Mouse (Mus musculus) layer of hippocampus, adult 8-10 months (tissue): Measurements from ENCODE around the gene Art3. TPM values are rescaled to one million over a fixed set of nuclear protein-coding genes. Genes with fewer than 3 reads are reported as not detected.
"Not testable (repeated sequence)": the region's sequence is repeated elsewhere in the genome, so short reads cannot be mapped to it uniquely, and the experiment has no call there.

Experiments used
- DNase-seq, 2 experiments: peaks; one replicate each; pipeline ENCODE4 v3.0.0; 2022; ENCODE audit warnings: low spot score in 2 of 2
- total RNA-seq, 4 experiments: library from RNA; stranded (reverse); gene quantifications; 2 replicates each; pipeline ENCODE4 v1.2.4; 2022

The Art3 gene
- total RNA-seq, 4 experiments from 2014 or later = 3.4 to 7.5 (median 5.8) TPM

GRCm38 (mm10) chr5:92336743-92337142 lies 5.1 kb downstream of the Art3 start:
- no peak for DNase-seq

- DNase-seq = no peak
These were observed 9.0 kb downstream of the Art3 start for GRCm38 (mm10) chr5:92340606-92341005.

- no peak for DNase-seq
These were observed 13.4 kb downstream of the Art3 start for GRCm38 (mm10) chr5:92345006-92345405.

- DNase-seq = no peak
These were observed 17.3 kb downstream of the Art3 start, which contains the start of gene Cxcl10 for GRCm38 (mm10) chr5:92348794-92349413. Gene Cxcl10 (minus strand): TSS chr5:92348889.

GRCm38 (mm10) chr5:92349731-92350130 lies 18.1 kb downstream of the Art3 start:
- no peak for DNase-seq

GRCm38 (mm10) chr5:92352716-92353115 lies 21.1 kb downstream of the Art3 start:
- not testable (repeated sequence) for DNase-seq

GRCm38 (mm10) chr5:92353517-92353916 lies 21.9 kb downstream of the Art3 start:
- DNase-seq = no peak

- no peak for DNase-seq
These were observed 26.4 kb downstream of the Art3 start for GRCm38 (mm10) chr5:92358033-92358432.

- DNase-seq = no peak
These were observed 27.3 kb downstream of the Art3 start for GRCm38 (mm10) chr5:92358767-92359455.

GRCm38 (mm10) chr5:92363179-92363578 lies 31.6 kb downstream of the Art3 start:
- DNase-seq = no peak

GRCm38 (mm10) chr5:92364011-92364410 lies 32.4 kb downstream of the Art3 start:
- DNase-seq = no peak

GRCm38 (mm10) chr5:92365146-92365705 lies 33.6 kb downstream of the Art3 start:
- no peak for DNase-seq

- no peak for DNase-seq
These were observed 34.9 kb downstream of the Art3 start for GRCm38 (mm10) chr5:92366565-92366964.

GRCm38 (mm10) chr5:92368392-92368791 lies 36.8 kb downstream of the Art3 start:
- DNase-seq = no peak

- DNase-seq = peak; percentile 25 to 48
These were observed 37.7 kb downstream of the Art3 start for GRCm38 (mm10) chr5:92369151-92369994.

GRCm38 (mm10) chr5:92370392-92370791 lies 38.8 kb downstream of the Art3 start:
- no peak for DNase-seq

- DNase-seq = no peak
These were observed 39.3 kb downstream of the Art3 start for GRCm38 (mm10) chr5:92370891-92371290.

- DNase-seq = no peak
These were observed 39.8 kb downstream of the Art3 start for GRCm38 (mm10) chr5:92371361-92371976.

- no peak for DNase-seq
These were observed 41.0 kb downstream of the Art3 start for GRCm38 (mm10) chr5:92372605-92373004.

- no peak for DNase-seq
These were observed 43.1 kb downstream of the Art3 start for GRCm38 (mm10) chr5:92374721-92375142.

- DNase-seq = no peak
These were observed 43.7 kb downstream of the Art3 start for GRCm38 (mm10) chr5:92375368-92375767.
